Mouse (Mus musculus) thymus, postnatal 0 days (tissue): ENCODE measurements around the gene Tnrc6a. TPM values are rescaled to one million over a fixed set of nuclear protein-coding genes. Genes with fewer than 3 reads are reported as not detected.

Source experiments
- DNase-seq: peaks from one replicate; pipeline ENCODE4 v3.0.0-alpha.2; 2015; ENCODE audit warnings: low spot score
- polyA plus RNA-seq: library from polyadenylated mRNA; unstranded; fragments of >200 nt; fragmentation: Nextera tagmentation; extraction: Ambion mirVana; gene quantifications from 2 replicates; pipeline ENCODE4 v1.2.1, GENCODE M21; 2015

Tnrc6a gene
- polyA plus RNA-seq, 1 experiment from 2014 or later: 94.2 TPM

- no peak for DNase-seq
These were observed 623 bp downstream of the Tnrc6a start for GRCm38 (mm10) chr7:123124299-123124716.

- no peak for DNase-seq
These were observed 1.1 kb downstream of the Tnrc6a start for GRCm38 (mm10) chr7:123124735-123125181.

- DNase-seq: no peak
These were observed 2.4 kb downstream of the Tnrc6a start for GRCm38 (mm10) chr7:123126056-123126455.

- no peak for DNase-seq
These were observed 3.6 kb downstream of the Tnrc6a start for GRCm38 (mm10) chr7:123127301-123127700.

- DNase-seq: no peak
These were observed 4.3 kb downstream of the Tnrc6a start for GRCm38 (mm10) chr7:123127981-123128380.

- no peak for DNase-seq
These were observed 5.4 kb downstream of the Tnrc6a start for GRCm38 (mm10) chr7:123129061-123129460.

- DNase-seq: no peak
These were observed 6.5 kb downstream of the Tnrc6a start for GRCm38 (mm10) chr7:123130198-123130597.

- DNase-seq: no peak
These were observed 8.7 kb downstream of the Tnrc6a start for GRCm38 (mm10) chr7:123132401-123132800.

- peak; percentile 9 for DNase-seq
These were observed 11.2 kb downstream of the Tnrc6a start for GRCm38 (mm10) chr7:123134876-123135275.

GRCm38 (mm10) chr7:123135655-123136054 lies 12.0 kb downstream of the Tnrc6a start:
- peak; percentile 20 for DNase-seq

GRCm38 (mm10) chr7:123138001-123138400 lies 14.3 kb downstream of the Tnrc6a start:
- peak; percentile 68 for DNase-seq

GRCm38 (mm10) chr7:123146141-123146846 lies 22.6 kb downstream of the Tnrc6a start:
- DNase-seq: no peak

GRCm38 (mm10) chr7:123147787-123148186 lies 24.1 kb downstream of the Tnrc6a start:
- DNase-seq: no peak

- no peak for DNase-seq
These were observed 25.2 kb downstream of the Tnrc6a start for GRCm38 (mm10) chr7:123148935-123149334.

- DNase-seq: no peak
These were observed 38.7 kb downstream of the Tnrc6a start for GRCm38 (mm10) chr7:123162346-123162745.

- DNase-seq: no peak
These were observed 43.8 kb downstream of the Tnrc6a start for GRCm38 (mm10) chr7:123167436-123167835.

- no peak for DNase-seq
These were observed 45.9 kb downstream of the Tnrc6a start for GRCm38 (mm10) chr7:123169618-123170017.

- no peak for DNase-seq
These were observed 48.4 kb downstream of the Tnrc6a start for GRCm38 (mm10) chr7:123172101-123172500.

- no peak for DNase-seq
These were observed 53.5 kb downstream of the Tnrc6a start for GRCm38 (mm10) chr7:123177215-123177614.

GRCm38 (mm10) chr7:123181787-123182701 lies 58.4 kb downstream of the Tnrc6a start:
- DNase-seq: no peak

GRCm38 (mm10) chr7:123184891-123185290 lies 61.2 kb downstream of the Tnrc6a start:
- no peak for DNase-seq

- DNase-seq: no peak
These were observed 62.8 kb downstream of the Tnrc6a start for GRCm38 (mm10) chr7:123186463-123186862.
